Mouse (Mus musculus) B cell, adult 62 days (primary cell): ENCODE results near the gene 1700074P13Rik. TPM values are rescaled to one million over a fixed set of nuclear protein-coding genes. Genes with fewer than 3 reads are reported as not detected.

ENCODE experiments used
- total RNA-seq: library from RNA; stranded (reverse); gene quantifications from 4 replicates; pipeline ENCODE4 v1.2.4, GENCODE M21; 2023

Gene 1700074P13Rik
- not detected in 4 replicates for total RNA-seq

GRCm38 (mm10) chr6:40940457-40940856, at the start of gene 1700074P13Rik:
1700074P13Rik (minus strand) TSS chr6:40940557.

GRCm38 (mm10) chr6:40964454-40964853, 24.1 kb upstream of the 1700074P13Rik start, which contains the start of gene 1810009J06Rik:
1810009J06Rik (plus strand) TSS chr6:40964754.

GRCm38 (mm10) chr6:40951770-40952169, 11.4 kb upstream of the 1700074P13Rik start, which contains the start of gene Gm4744:
Gm4744 (minus strand) TSS chr6:40951870.

GRCm38 (mm10) chr6:40900287-40900686, 40.1 kb downstream of the 1700074P13Rik start, which contains the start of gene Prss58:
Prss58 (minus strand) TSS chr6:40900387.

GRCm38 (mm10) chr6:40887394-40887793, 53.0 kb downstream of the 1700074P13Rik start, which contains the start of gene Moxd2:
Moxd2 (minus strand) TSS chr6:40887494.

Other genes with a start within 250 kb of the 1700074P13Rik start
- not detected in 4 replicates for gene Moxd2, start 53.1 kb downstream of the 1700074P13Rik start, total RNA-seq
- gene Prss58, start 40.2 kb downstream of the 1700074P13Rik start, total RNA-seq = not detected in 4 replicates
- gene Gm4744, start 11.3 kb upstream of the 1700074P13Rik start, total RNA-seq = not detected in 4 replicates
- not detected in 4 replicates for gene 1810009J06Rik, start 24.2 kb upstream of the 1700074P13Rik start, total RNA-seq
- not detected in 4 replicates for gene Gm2663, start 58.9 kb upstream of the 1700074P13Rik start, total RNA-seq
- 0.26 TPM in 1 of 4 replicates, not detected in the others for gene 2210010C04Rik, start 95.0 kb upstream of the 1700074P13Rik start, total RNA-seq